Mouse (Mus musculus) adrenal gland, postnatal 10 days (tissue): Measurements from ENCODE around the gene Htr1b. TPM values are rescaled to one million over a fixed set of nuclear protein-coding genes. Genes with fewer than 3 reads are reported as not detected.
A peak's percentile ranks its signal among the peaks of the same experiment; 100 is the strongest.

ENCODE experiments used
- DNase-seq: peaks from one replicate; pipeline ENCODE4 v3.0.0; 2021; ENCODE audit warnings: mixed read lengths
- long read RNA-seq, 2 experiments: library from polyadenylated mRNA; stranded (forward); transcript quantifications; one replicate each; pipeline ENCODE4 v2.0.0; 2021
- total RNA-seq, 2 experiments: library from RNA; stranded (reverse); gene quantifications; 2 replicates each; pipeline ENCODE4 v1.2.3; 2021

The Htr1b gene
- total RNA-seq: 1 to 10 TPM; 8.5 to 9.6 TPM
- long read RNA-seq, experiment 1, partial matches to known transcripts: 0 of 1 reads
- long read RNA-seq, experiment 1, other reads (novel, unspliced or antisense): 1 of 1 reads
- long read RNA-seq, experiment 2: 0 reads

- peak; percentile 59 for DNase-seq
Observed at GRCm38 (mm10) chr9:81633437-81633973, at the start of gene Htr1b. TSS of gene Htr1b (minus strand) at chr9:81633828.

- DNase-seq: no peak
Observed at GRCm38 (mm10) chr9:81676716-81677115, 43.1 kb upstream of the Htr1b start.

GRCm38 (mm10) chr9:81637486-81637885 is 3.9 kb upstream of the Htr1b start:
- no peak for DNase-seq

GRCm38 (mm10) chr9:81635109-81635508 is 1.5 kb upstream of the Htr1b start:
- peak; percentile 52 for DNase-seq

- no peak for DNase-seq
Observed at GRCm38 (mm10) chr9:81634163-81634562, 535 bp upstream of the Htr1b start.

- peak; percentile 59 for DNase-seq
Observed at GRCm38 (mm10) chr9:81632736-81633436, 742 bp downstream of the Htr1b start.

- peak; percentile 41 for DNase-seq
Observed at GRCm38 (mm10) chr9:81632191-81632735, 1.4 kb downstream of the Htr1b start.

- peak; percentile 65 for DNase-seq
Observed at GRCm38 (mm10) chr9:81631581-81632091, 2.0 kb downstream of the Htr1b start.

GRCm38 (mm10) chr9:81626899-81627606 is 6.6 kb downstream of the Htr1b start:
- DNase-seq: peak; percentile 91

- no peak for DNase-seq
Observed at GRCm38 (mm10) chr9:81625898-81626297, 7.7 kb downstream of the Htr1b start.

- no peak for DNase-seq
Observed at GRCm38 (mm10) chr9:81622873-81623272, 10.8 kb downstream of the Htr1b start.

- no peak for DNase-seq
Observed at GRCm38 (mm10) chr9:81611022-81611421, 22.6 kb downstream of the Htr1b start.

Other genes with a start within 250 kb of the Htr1b start
- under 1 TPM; 0.15 to 0.48 TPM for gene Mei4, start 229.8 kb upstream of the Htr1b start, total RNA-seq